Mouse (Mus musculus): ENCODE data around the gene Ash1l.

The Ash1l gene

GRCm38 (mm10) chr3:89091811-89092508 is 141.5 kb downstream of the Ash1l start:
- peak; percentile 37 for DNase-seq (ENCODE audit: low read depth)

- DNase-seq (ENCODE audit: low read depth), result peak; percentile 33
Observed at GRCm38 (mm10) chr3:89092509-89093090, 142.2 kb downstream of the Ash1l start.

GRCm38 (mm10) chr3:89093175-89093574 is 142.8 kb downstream of the Ash1l start, which contains the start of gene Rusc1:
Gene Rusc1 (minus strand): TSS chr3:89093311.
- DNase-seq (ENCODE audit: low read depth), result peak; percentile 77

GRCm38 (mm10) chr3:89094021-89094420 is 143.6 kb downstream of the Ash1l start:
- DNase-seq (ENCODE audit: low read depth), result no peak

GRCm38 (mm10) chr3:89100811-89101210 is 150.4 kb downstream of the Ash1l start, which contains the start of gene Gm43738:
Gene Gm43738 (minus strand): TSS chr3:89101099.
- no peak for DNase-seq (ENCODE audit: low read depth)

GRCm38 (mm10) chr3:89101459-89101811 is 151.0 kb downstream of the Ash1l start:
- no peak for DNase-seq (ENCODE audit: low read depth)

GRCm38 (mm10) chr3:89101812-89102494 is 151.5 kb downstream of the Ash1l start, which contains the start of gene Fdps:
Gene Fdps (minus strand): TSS chr3:89101959.
- peak; percentile 99 for DNase-seq (ENCODE audit: low read depth)

GRCm38 (mm10) chr3:89102495-89103290 is 152.3 kb downstream of the Ash1l start:
- no peak for DNase-seq (ENCODE audit: low read depth)

GRCm38 (mm10) chr3:89103291-89103595 is 152.8 kb downstream of the Ash1l start:
- no peak for DNase-seq (ENCODE audit: low read depth)

- no peak for DNase-seq (ENCODE audit: low read depth)
Observed at GRCm38 (mm10) chr3:89106881-89107280, 156.5 kb downstream of the Ash1l start.

GRCm38 (mm10) chr3:89107545-89107944 is 157.1 kb downstream of the Ash1l start:
- DNase-seq (ENCODE audit: low read depth), result no peak

- DNase-seq (ENCODE audit: low read depth), result no peak
Observed at GRCm38 (mm10) chr3:89108146-89108545, 157.7 kb downstream of the Ash1l start.

- DNase-seq (ENCODE audit: low read depth), result no peak
Observed at GRCm38 (mm10) chr3:89113058-89113457, 162.6 kb downstream of the Ash1l start.

GRCm38 (mm10) chr3:89115522-89115921 is 165.1 kb downstream of the Ash1l start:
- peak; percentile 79 for DNase-seq (ENCODE audit: low read depth)

GRCm38 (mm10) chr3:89123313-89123712 is 172.9 kb downstream of the Ash1l start:
- no peak for DNase-seq (ENCODE audit: low read depth)

GRCm38 (mm10) chr3:89124241-89124640 is 173.8 kb downstream of the Ash1l start:
- DNase-seq (ENCODE audit: low read depth), result no peak

- DNase-seq (ENCODE audit: low read depth), result no peak
Observed at GRCm38 (mm10) chr3:89125981-89126380, 175.6 kb downstream of the Ash1l start.

Data from induced T-regulatory cell, adult 2 months (primary cell).